Mouse (Mus musculus) C2C12 (cell line): ENCODE measurements around the gene Kcnn3. TPM values are rescaled to one million over a fixed set of nuclear protein-coding genes. Genes with fewer than 3 reads are reported as not detected.

Source experiments
- H3K27me3 ChIP-seq: one replicate; pipeline ENCODE4 v1.6.1; 2011; ENCODE audit not compliant: control insufficient read depth, insufficient read depth, insufficient read length
- H3K36me3 ChIP-seq: one replicate; pipeline ENCODE4 v1.6.1; 2011; ENCODE audit not compliant: control insufficient read depth, insufficient read depth
- H3K4me3 ChIP-seq: one replicate; pipeline ENCODE4 v1.5.1; 2011; ENCODE audit warnings: mild to moderate bottlenecking, control low read depth; ENCODE audit not compliant: poor library complexity, insufficient read depth, severe bottlenecking
- H3K79me2 ChIP-seq: one replicate; pipeline ENCODE4 v1.6.1; 2011; ENCODE audit not compliant: control insufficient read depth, insufficient read depth
- H3K79me3 ChIP-seq: one replicate; pipeline ENCODE4 v1.6.1; 2011; ENCODE audit warnings: low read depth, control low read depth
- H3ac ChIP-seq: one replicate; pipeline ENCODE3; 2011; ENCODE audit warnings: low read depth; ENCODE audit not compliant: control insufficient read depth, insufficient read length
- CEBPB ChIP-seq: IDR thresholded peaks from one replicate; pipeline ENCODE4 v1.6.1; 2011; ENCODE audit warnings: low read depth, mild to moderate bottlenecking, control low read depth, moderate library complexity
- CTCF ChIP-seq: IDR thresholded peaks from one replicate; pipeline ENCODE4 v1.5.1; 2011; ENCODE audit not compliant: control insufficient read depth, insufficient read depth, insufficient read length
- FOSL1 ChIP-seq: IDR thresholded peaks from one replicate; pipeline ENCODE4 v1.8.0; 2011; ENCODE audit warnings: mild to moderate bottlenecking, low read length; ENCODE audit not compliant: poor library complexity, insufficient read depth, severe bottlenecking
- MAX ChIP-seq: IDR thresholded peaks from one replicate; pipeline ENCODE4 v1.6.1; 2011; ENCODE audit warnings: mild to moderate bottlenecking, control low read depth
- MYOD1 ChIP-seq: IDR thresholded peaks from one replicate; pipeline ENCODE4 v1.6.1; 2011; ENCODE audit warnings: low read depth; ENCODE audit not compliant: control insufficient read depth, insufficient read length
- MYOG ChIP-seq: IDR thresholded peaks from one replicate; pipeline ENCODE4 v1.6.1; 2011; ENCODE audit not compliant: control insufficient read depth, insufficient read length; ENCODE audit errors: extremely low read depth
- USF1 ChIP-seq: IDR thresholded peaks from one replicate; pipeline ENCODE4 v1.6.1; 2011; ENCODE audit warnings: low read depth, mild to moderate bottlenecking, control low read depth, moderate library complexity
- polyA plus RNA-seq: library from polyadenylated mRNA; unstranded; fragments of >200 nt; fragmentation: generic; extraction: Trizol; gene quantifications from one replicate; pipeline ENCODE4 v1.2.1, GENCODE M21; 2012; ENCODE audit warnings: missing spikeins

Kcnn3 gene
- polyA plus RNA-seq, 1 experiment = 0.01 TPM

- H3ac ChIP-seq = no peak overlapping the region
- H3K27me3 ChIP-seq = peaks cover 62% of the 10 kb centered on the region
- no peak overlapping the region for H3K4me3 ChIP-seq
- no peaks in the 10 kb centered on the region for H3K36me3 ChIP-seq
- TF ChIP-seq MYOG (no peak), CTCF (no peak), MYOD1 (no peak), FOSL1 (no peak), MAX (no peak), CEBPB (no peak), USF1 (no peak)
- no peaks in the 10 kb centered on the region for H3K79me3 ChIP-seq
- no peaks in the 10 kb centered on the region for H3K79me2 ChIP-seq
These were observed 87.4 kb downstream of the Kcnn3 start for GRCm38 (mm10) chr3:89607327-89607726.

- Histone ChIP-seq H3K27me3 (peaks cover 44% of the 10 kb centered on the region), H3K36me3 (no peaks in the 10 kb centered on the region), H3K4me3 (no peak overlapping the region), H3K79me3 (no peaks in the 10 kb centered on the region), H3K79me2 (no peaks in the 10 kb centered on the region), H3ac (no peak overlapping the region)
- TF ChIP-seq CTCF (no peak), MAX (no peak), MYOG (no peak), CEBPB (no peak), FOSL1 (no peak), MYOD1 (no peak), USF1 (no peak)
These were observed 92.1 kb downstream of the Kcnn3 start for GRCm38 (mm10) chr3:89612048-89612447.

GRCm38 (mm10) chr3:89613526-89614523, 93.9 kb downstream of the Kcnn3 start:
- H3K79me3 ChIP-seq = no peaks in the 10 kb centered on the region
- no peaks in the 10 kb centered on the region for H3K36me3 ChIP-seq
- TF ChIP-seq CTCF = no peak
- TF ChIP-seq MYOD1 = no peak
- no peak for TF ChIP-seq USF1
- no peak for TF ChIP-seq CEBPB
- no peak for TF ChIP-seq MAX
- TF ChIP-seq MYOG = no peak
- TF ChIP-seq FOSL1 = no peak
- H3ac ChIP-seq = no peak overlapping the region
- peaks cover 35% of the 10 kb centered on the region for H3K27me3 ChIP-seq
- no peaks in the 10 kb centered on the region for H3K79me2 ChIP-seq
- no peak overlapping the region for H3K4me3 ChIP-seq

GRCm38 (mm10) chr3:89616861-89617260, 96.9 kb downstream of the Kcnn3 start:
- Histone ChIP-seq H3K79me3 (no peaks in the 10 kb centered on the region), H3K79me2 (no peaks in the 10 kb centered on the region), H3ac (no peak overlapping the region), H3K36me3 (no peaks in the 10 kb centered on the region), H3K27me3 (peaks cover 23% of the 10 kb centered on the region), H3K4me3 (no peak overlapping the region)
- no peak for TF ChIP-seq USF1
- TF ChIP-seq CTCF = no peak
- no peak for TF ChIP-seq CEBPB
- TF ChIP-seq MYOG = no peak
- TF ChIP-seq FOSL1 = no peak
- TF ChIP-seq MAX = no peak
- TF ChIP-seq MYOD1 = no peak

GRCm38 (mm10) chr3:89617360-89617759, 97.4 kb downstream of the Kcnn3 start:
- no peak overlapping the region for H3K4me3 ChIP-seq
- H3ac ChIP-seq = no peak overlapping the region
- H3K79me3 ChIP-seq = no peaks in the 10 kb centered on the region
- no peaks in the 10 kb centered on the region for H3K79me2 ChIP-seq
- no peaks in the 10 kb centered on the region for H3K36me3 ChIP-seq
- TF ChIP-seq USF1 (no peak), MAX (no peak), MYOG (no peak), MYOD1 (no peak), CTCF (no peak), FOSL1 (no peak), CEBPB (no peak)
- peaks cover 23% of the 10 kb centered on the region for H3K27me3 ChIP-seq

- Histone ChIP-seq H3K79me3 (no peaks in the 10 kb centered on the region), H3K27me3 (peaks cover 20% of the 10 kb centered on the region), H3K4me3 (no peak overlapping the region), H3K36me3 (no peaks in the 10 kb centered on the region), H3K79me2 (no peaks in the 10 kb centered on the region), H3ac (no peak overlapping the region)
- TF ChIP-seq CTCF (no peak), CEBPB (no peak), FOSL1 (no peak), MYOG (no peak), MYOD1 (no peak), USF1 (no peak), MAX (no peak)
These were observed 102.9 kb downstream of the Kcnn3 start for GRCm38 (mm10) chr3:89622825-89623224.
